Mouse (Mus musculus) megakaryocyte, embryonic 14.5 days (primary cell): ENCODE measurements around the gene Vti1b.

Experiments used
- FLI1 ChIP-seq: IDR thresholded peaks from 2 replicates; pipeline ENCODE4 v1.6.1; 2012; ENCODE audit warnings: low read length, inconsistent platforms, mixed read lengths
- GATA1 ChIP-seq: IDR thresholded peaks from 3 replicates; pipeline ENCODE4 v1.6.1; 2012; ENCODE audit warnings: mixed read lengths, low read length, inconsistent platforms, borderline replicate concordance

GRCm38 (mm10) chr12:79162876-79163275, 9.6 kb downstream of the Vti1b start:
- TF ChIP-seq GATA1 = no peak
- no peak for TF ChIP-seq FLI1
